Mouse (Mus musculus) c-Kit-negative CD71-positive TER-119-positive erythroid progenitor cells, embryonic 14.5 days (primary cell): Measurements from ENCODE around the gene Btbd35f25.
"Not testable (repeated sequence)": the region's sequence is repeated elsewhere in the genome, so short reads cannot be mapped to it uniquely, and the experiment has no call there.

Source experiments
- DNase-seq: peaks from one replicate; pipeline ENCODE4 v3.0.0-alpha.2; 2013; ENCODE audit warnings: low read depth, low spot score

Gene Btbd35f25

GRCm38 (mm10) chrX:31717056-31717455, at the start of gene Btbd35f25:
Gene Btbd35f25, minus strand, starts transcription at chrX:31717156.
- DNase-seq: not testable (repeated sequence)

GRCm38 (mm10) chrX:31766255-31766654, 49.3 kb upstream of the Btbd35f25 start:
- no peak for DNase-seq

GRCm38 (mm10) chrX:31764001-31764400, 47.0 kb upstream of the Btbd35f25 start:
- no peak for DNase-seq

- no peak for DNase-seq
These were observed 28.1 kb upstream of the Btbd35f25 start for GRCm38 (mm10) chrX:31745079-31745478.

- no peak for DNase-seq
These were observed 20.0 kb upstream of the Btbd35f25 start for GRCm38 (mm10) chrX:31736958-31737357.
